Mouse (Mus musculus) stomach, embryonic 14.5 days (tissue): ENCODE results near the gene Scyl1. TPM values are rescaled to one million over a fixed set of nuclear protein-coding genes. Genes with fewer than 3 reads are reported as not detected.

Experiments used
- ATAC-seq: fragments of 200-750 bp; cut with Nextera tagmentation; 2 replicates; pipeline ENCODE4 v1.8.0; 2017; ENCODE audit warnings: low read depth, moderate TSS enrichment; ENCODE audit not compliant: insufficient number of reproducible peaks, insufficient read depth, low FRiP score
- H3K27ac ChIP-seq: fragments of 300-500 bp; sonication (generic); 2 replicates; pipeline ENCODE4 v1.5.1; 2014; ENCODE audit warnings: mild to moderate bottlenecking, low read length, moderate library complexity, mixed read lengths
- H3K27me3 ChIP-seq: fragments of 300-500 bp; sonication (generic); 2 replicates; pipeline ENCODE4 v1.6.1; 2014; ENCODE audit warnings: low read length, control low read depth, mixed read lengths; ENCODE audit not compliant: control insufficient read depth, insufficient read depth
- H3K36me3 ChIP-seq: fragments of 300-500 bp; sonication (generic); 2 replicates; pipeline ENCODE4 v1.6.1; 2014; ENCODE audit warnings: mild to moderate bottlenecking, control low read depth, low read length, moderate library complexity, mixed read lengths; ENCODE audit not compliant: control insufficient read depth, insufficient read depth
- H3K4me1 ChIP-seq: fragments of 300-500 bp; sonication (generic); 2 replicates; pipeline ENCODE4 v1.6.1; 2014; ENCODE audit warnings: low read length, control low read depth, mixed read lengths; ENCODE audit not compliant: control insufficient read depth, insufficient read depth
- H3K4me2 ChIP-seq: fragments of 300-500 bp; sonication (generic); replicated peaks from 2 replicates; pipeline ENCODE4 v1.6.1; 2014; ENCODE audit warnings: low read depth, low read length, control low read depth
- H3K4me3 ChIP-seq: fragments of 300-500 bp; sonication (generic); 2 replicates; pipeline ENCODE4 v1.5.1; 2014; ENCODE audit warnings: low read depth, low read length, control low read depth
- H3K9ac ChIP-seq: fragments of 300-500 bp; sonication (generic); replicated peaks from 2 replicates; pipeline ENCODE4 v1.6.1; 2014; ENCODE audit warnings: low read depth, mild to moderate bottlenecking, control low read depth, low read length, moderate library complexity, mixed read lengths
- H3K9me3 ChIP-seq: fragments of 300-500 bp; sonication (generic); 2 replicates; pipeline ENCODE4 v1.6.1; 2016; ENCODE audit warnings: low read depth, low read length, control low read depth; ENCODE audit not compliant: control insufficient read depth
- WGBS: fragments of 180-500 bp; shearing (Covaris S2); extraction: QIAGEN DNeasy Blood & Tissue Kit; methylation state at CpG from one replicate; pipeline ENCODE4 v1.1.7; 2014; 5-methylcytosine and 5-hydroxymethylcytosine counted together
- polyA plus RNA-seq: library from polyadenylated mRNA; unstranded; fragments of >200 nt; fragmentation: Nextera tagmentation; extraction: Ambion mirVana; gene quantifications from 2 replicates; pipeline ENCODE4 v1.2.1, GENCODE M21; 2014

Gene Scyl1
- polyA plus RNA-seq, 1 experiment from 2014 or later = 67.6 TPM

DNA sequence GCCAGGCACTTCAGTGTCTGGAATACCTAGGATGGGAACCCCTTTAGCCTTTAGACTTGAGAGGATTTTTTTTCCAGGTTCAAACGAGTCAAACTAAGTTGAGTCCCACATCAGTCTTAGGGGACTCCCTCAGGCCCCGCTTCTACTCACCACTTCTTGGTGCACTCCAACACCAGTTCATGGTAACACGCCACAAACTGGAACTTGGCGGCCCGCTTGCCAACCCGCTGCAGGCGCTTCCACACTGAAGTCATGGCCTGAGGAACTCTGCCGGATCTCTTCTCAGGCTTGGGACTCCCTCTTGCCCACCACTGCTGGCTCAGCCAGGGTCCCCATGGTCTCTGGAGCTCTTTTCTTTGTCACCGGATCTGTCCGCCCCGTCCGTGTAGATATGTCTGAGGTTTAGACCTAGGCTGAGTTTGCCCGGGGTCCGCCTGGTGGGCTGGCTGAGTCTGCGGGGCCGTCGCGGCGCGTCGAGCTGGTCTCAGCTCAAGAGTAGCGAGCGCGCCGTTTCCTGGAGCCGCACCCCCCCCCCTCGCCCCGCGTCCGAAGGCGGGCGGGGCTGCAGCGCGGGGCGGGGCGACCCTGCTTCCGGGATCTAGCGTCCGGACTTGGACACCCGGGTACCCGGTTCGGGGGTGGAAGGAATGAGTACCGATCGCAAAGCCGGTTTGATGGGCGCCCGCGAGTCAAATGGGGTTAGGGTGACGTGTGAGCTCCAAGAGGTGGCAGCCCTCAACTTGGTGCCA is 45.3 kb downstream of the Scyl1 start, which contains the start of gene Ehbp1l1:
TSS of gene Ehbp1l1 (minus strand) at position 551 of the 749 bp plus-strand sequence.
- H3K4me2 ChIP-seq = peak within 1 kb of the TSS; percentile 96
- peak within 1 kb of the TSS; percentile 73 for H3K4me3 ChIP-seq
- no peaks in the 10 kb centered on the region for H3K9me3 ChIP-seq
- peaks cover 46% of the 10 kb centered on the region for H3K4me1 ChIP-seq
- peak within 1 kb of the TSS; percentile 73 for H3K27ac ChIP-seq
- ATAC-seq = 0 out of 2 replicates have a peak, but pooled peaks have one; percentile 14
- H3K27me3 ChIP-seq = no peaks in the 10 kb centered on the region
- WGBS = 13% methylated on average over 40 of the region's 49 CpGs
- H3K36me3 ChIP-seq = peaks cover 17% of the 10 kb centered on the region
- peak within 1 kb of the TSS; percentile 77 for H3K9ac ChIP-seq

DNA sequence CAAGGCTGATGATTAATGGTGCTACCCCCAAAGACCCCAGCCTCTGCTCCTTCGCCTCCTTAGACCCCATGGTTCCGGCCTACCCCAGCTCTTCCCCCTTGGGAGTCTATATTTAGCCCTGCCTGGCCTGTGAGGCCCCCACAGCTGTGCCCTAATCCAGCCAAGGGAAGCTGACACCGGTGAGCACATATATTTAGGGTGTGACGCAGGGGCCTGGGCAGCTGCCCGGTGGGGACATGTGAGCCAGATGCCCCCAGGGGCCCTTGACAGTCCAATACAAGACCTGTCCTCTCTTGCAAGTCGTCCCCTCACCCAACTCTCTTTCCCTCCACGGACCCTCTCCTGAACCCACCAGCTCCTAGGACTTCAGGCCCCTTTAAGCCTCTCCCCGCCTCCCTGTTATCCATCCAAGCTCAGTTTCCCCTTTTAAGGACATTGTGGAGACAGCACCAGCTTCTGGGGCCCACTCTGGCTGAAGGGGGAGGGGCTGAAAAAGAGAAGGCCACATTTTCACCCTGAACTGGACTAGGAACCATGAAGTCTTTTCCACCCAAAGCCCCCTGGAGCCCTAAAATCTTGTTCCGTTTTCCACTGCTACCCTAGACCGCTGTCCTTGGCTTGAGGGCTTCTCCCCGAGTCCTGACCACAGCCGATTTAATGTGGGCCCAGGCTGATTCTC is 46.1 kb downstream of the Scyl1 start:
- 57% methylated on average over 12 of the region's 12 CpGs for WGBS
- Histone ChIP-seq H3K4me2 (peak overlapping the region; percentile 96), H3K9me3 (no peaks in the 10 kb centered on the region), H3K27ac (peak overlapping the region; percentile 73), H3K4me3 (peak overlapping the region; percentile 50), H3K27me3 (no peaks in the 10 kb centered on the region), H3K4me1 (peaks cover 40% of the 10 kb centered on the region), H3K9ac (peak overlapping the region; percentile 77), H3K36me3 (peaks cover 25% of the 10 kb centered on the region)
- no peak for ATAC-seq

DNA sequence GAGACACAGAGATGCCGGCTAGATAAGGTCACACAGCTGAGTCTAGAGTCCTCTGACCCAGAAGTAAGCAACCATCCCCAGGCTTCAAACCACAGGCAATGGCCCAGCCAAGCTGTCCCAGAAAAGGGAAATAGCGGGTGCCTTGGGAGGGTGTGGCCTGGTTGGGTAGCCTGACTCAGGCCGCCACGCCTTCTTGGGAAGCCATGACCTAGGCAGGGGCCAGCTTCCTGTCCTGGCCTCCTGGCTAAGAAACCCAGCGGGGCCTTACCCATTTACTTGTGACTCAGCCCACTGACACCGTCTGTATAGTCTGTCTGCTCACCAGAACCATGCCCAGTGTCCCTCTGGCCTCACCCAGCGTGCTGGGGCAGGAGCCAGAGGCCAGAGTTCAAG is 46.7 kb downstream of the Scyl1 start:
- H3K27ac ChIP-seq = peak overlapping the region; percentile 73
- peak overlapping the region; percentile 96 for H3K4me2 ChIP-seq
- H3K9ac ChIP-seq = peak overlapping the region; percentile 77
- peak overlapping the region; percentile 50 for H3K4me3 ChIP-seq
- H3K36me3 ChIP-seq = peaks cover 31% of the 10 kb centered on the region
- H3K9me3 ChIP-seq = no peaks in the 10 kb centered on the region
- H3K27me3 ChIP-seq = no peaks in the 10 kb centered on the region
- WGBS = 63% methylated on average over 7 of the region's 7 CpGs
- ATAC-seq = no peak; the same call in 1 of the 2 replicates
- H3K4me1 ChIP-seq = peaks cover 35% of the 10 kb centered on the region

GRCm38 (mm10) chr19:5723934-5724548 is 47.2 kb downstream of the Scyl1 start:
- no peak for ATAC-seq
- Histone ChIP-seq H3K36me3 (peaks cover 35% of the 10 kb centered on the region), H3K27ac (peak overlapping the region; percentile 48; the same call in 1 of the 2 replicates), H3K4me1 (peaks cover 35% of the 10 kb centered on the region), H3K9ac (no peak overlapping the region), H3K9me3 (no peaks in the 10 kb centered on the region), H3K4me2 (peak overlapping the region; percentile 96), H3K27me3 (no peaks in the 10 kb centered on the region), H3K4me3 (peak overlapping the region; percentile 50; the same call in 1 of the 2 replicates)
- WGBS = 62% methylated on average over 4 of the region's 4 CpGs

DNA sequence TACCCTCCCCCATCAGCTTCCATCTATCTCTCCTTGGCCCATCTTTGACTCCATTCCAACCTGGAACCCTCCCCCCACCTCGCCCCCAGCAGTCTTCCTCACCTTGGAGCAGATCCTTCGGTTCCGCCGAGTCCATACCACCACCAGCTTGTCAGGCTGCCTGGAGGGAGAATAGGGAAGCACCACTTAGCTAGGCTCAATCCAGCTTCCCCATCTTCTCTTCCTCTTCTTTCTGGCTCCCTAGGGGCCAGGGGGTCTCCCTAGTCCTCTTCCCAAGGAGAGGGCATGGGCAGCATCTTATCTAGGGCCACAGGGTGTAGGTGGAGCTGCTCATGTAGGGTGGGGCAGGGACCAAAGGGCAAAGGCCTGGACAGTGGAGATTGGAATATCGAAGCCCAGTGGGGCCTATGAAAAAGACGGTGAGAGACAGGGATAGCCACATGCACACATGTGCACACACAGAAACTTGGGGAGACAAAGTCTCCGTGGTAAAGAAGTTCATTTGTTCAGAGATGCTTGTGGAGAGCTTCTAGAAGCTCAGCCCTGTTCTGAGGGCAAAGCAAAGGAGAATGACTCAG is 48.3 kb downstream of the Scyl1 start:
- no peak for ATAC-seq
- no peak overlapping the region for H3K4me2 ChIP-seq
- H3K9me3 ChIP-seq = no peaks in the 10 kb centered on the region
- peaks cover 43% of the 10 kb centered on the region for H3K36me3 ChIP-seq
- WGBS = 93% methylated on average over 7 of the region's 7 CpGs
- no peaks in the 10 kb centered on the region for H3K27me3 ChIP-seq
- no peak overlapping the region for H3K27ac ChIP-seq
- H3K4me3 ChIP-seq = no peak overlapping the region
- H3K4me1 ChIP-seq = peaks cover 26% of the 10 kb centered on the region
- no peak overlapping the region for H3K9ac ChIP-seq

DNA sequence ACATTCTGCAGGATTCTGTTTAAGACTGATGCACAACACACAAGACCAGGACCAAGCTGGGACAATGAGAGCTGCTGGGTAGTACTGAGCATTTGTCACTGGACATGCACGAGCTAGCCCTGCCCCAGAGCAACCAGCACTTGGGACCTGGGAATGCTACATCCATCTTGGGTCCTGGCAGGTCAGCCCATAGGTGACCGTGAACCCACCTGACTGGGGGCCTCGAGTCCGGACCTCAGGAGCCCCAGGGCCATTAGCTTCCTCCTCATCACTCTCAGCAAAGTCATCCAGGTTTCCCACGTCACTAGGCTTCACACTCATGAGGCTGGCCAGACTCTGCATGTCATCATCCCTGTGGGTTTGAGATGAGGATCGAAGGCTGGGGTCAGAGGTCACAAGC is 50.0 kb downstream of the Scyl1 start:
- ATAC-seq = no peak
- Histone ChIP-seq H3K4me3 (no peak overlapping the region), H3K9ac (no peak overlapping the region), H3K36me3 (peaks cover 43% of the 10 kb centered on the region), H3K9me3 (no peaks in the 10 kb centered on the region), H3K4me2 (no peak overlapping the region), H3K27me3 (no peaks in the 10 kb centered on the region), H3K4me1 (peaks cover 12% of the 10 kb centered on the region), H3K27ac (no peak overlapping the region)
- WGBS = 85% methylated on average over 6 of the region's 6 CpGs

GRCm38 (mm10) chr19:5716955-5717354 is 54.3 kb downstream of the Scyl1 start:
- no peak overlapping the region for H3K27ac ChIP-seq
- WGBS = 52% methylated on average over 10 of the region's 10 CpGs
- no peak overlapping the region for H3K4me3 ChIP-seq
- H3K27me3 ChIP-seq = no peaks in the 10 kb centered on the region
- H3K9ac ChIP-seq = no peak overlapping the region
- H3K4me2 ChIP-seq = no peak overlapping the region
- no peak for ATAC-seq
- peaks cover 14% of the 10 kb centered on the region; the same call in 1 of the 2 replicates for H3K4me1 ChIP-seq
- no peaks in the 10 kb centered on the region for H3K9me3 ChIP-seq
- peaks cover 41% of the 10 kb centered on the region for H3K36me3 ChIP-seq
